Mouse (Mus musculus) liver, adult 2 months (tissue): ENCODE data around the gene Hectd4. TPM values are rescaled to one million over a fixed set of nuclear protein-coding genes. Genes with fewer than 3 reads are reported as not detected.
A peak's percentile ranks its signal among the peaks of the same experiment; 100 is the strongest.
"Not testable (repeated sequence)": the region's sequence is repeated elsewhere in the genome, so short reads cannot be mapped to it uniquely, and the experiment has no call there.

Experiments
- DNase-seq: peaks from one replicate; pipeline ENCODE4 v3.0.0-alpha.2; 2011; ENCODE audit warnings: low read depth, low spot score; ENCODE audit errors: extremely low read depth
- H3K27ac ChIP-seq: fragments of 200-500 bp; replicated peaks from 2 replicates; pipeline ENCODE4 v1.5.1; 2012; ENCODE audit warnings: low read depth, mild to moderate bottlenecking, control low read depth, inconsistent platforms, low read length; ENCODE audit not compliant: insufficient read depth
- H3K27me3 ChIP-seq: fragments of 200-500 bp; 2 replicates; pipeline ENCODE4 v1.6.1; 2012; ENCODE audit warnings: mild to moderate bottlenecking, moderate library complexity, low read length, inconsistent platforms; ENCODE audit not compliant: control insufficient read depth, insufficient read depth
- H3K36me3 ChIP-seq: fragments of 200-500 bp; 2 replicates; pipeline ENCODE4 v1.6.1; 2012; ENCODE audit warnings: low read length, inconsistent platforms; ENCODE audit not compliant: control insufficient read depth, insufficient read depth
- H3K4me1 ChIP-seq: fragments of 200-500 bp; 2 replicates; pipeline ENCODE4 v1.6.1; 2011; ENCODE audit warnings: low read length; ENCODE audit not compliant: control insufficient read depth, insufficient read depth
- H3K4me3 ChIP-seq: fragments of 200-500 bp; 2 replicates; pipeline ENCODE4 v1.5.1; 2011; ENCODE audit warnings: low read depth, mild to moderate bottlenecking, control low read depth, low read length, moderate library complexity; ENCODE audit not compliant: insufficient read depth
- H3K79me2 ChIP-seq: fragments of 200-500 bp; 2 replicates; pipeline ENCODE4 v1.6.1; 2012; ENCODE audit warnings: inconsistent platforms, mild to moderate bottlenecking, low read length, moderate library complexity; ENCODE audit not compliant: control insufficient read depth, insufficient read depth
- H3K9ac ChIP-seq: fragments of 200-500 bp; 2 replicates; pipeline ENCODE4 v1.6.1; 2012; ENCODE audit warnings: low read depth, mild to moderate bottlenecking, control low read depth, inconsistent platforms, low read length
- CTCF ChIP-seq: fragments of 200-500 bp; IDR thresholded peaks from 2 replicates; pipeline ENCODE4 v1.5.1; 2011; ENCODE audit warnings: low read depth, low read length, control low read depth
- POLR2A ChIP-seq: fragments of 200-500 bp; IDR thresholded peaks from 2 replicates; pipeline ENCODE4 v1.6.1; 2011; ENCODE audit warnings: low read length, control low read depth; ENCODE audit not compliant: insufficient read depth; ENCODE audit errors: extremely low read depth
- WGBS: fragments of 180-500 bp; shearing (Covaris S2); methylation state at CpG from one replicate; pipeline ENCODE4 v1.1.7; 2018; 5-methylcytosine and 5-hydroxymethylcytosine counted together
- polyA plus RNA-seq: library from polyadenylated mRNA; depleted of rRNA; stranded (reverse); fragments of >200 nt; gene quantifications from 2 replicates; pipeline ENCODE4 v1.2.3, GENCODE M21; 2012
- total RNA-seq: library from RNA; depleted of rRNA; stranded (reverse); fragments of >200 nt; gene quantifications from 2 replicates; pipeline ENCODE4 v1.2.3, GENCODE M21; 2014

The Hectd4 gene
- total and polyA plus RNA-seq, 2 experiments: 7.6 to 9.7 TPM

- Histone ChIP-seq H3K27ac (no peak overlapping the region), H3K36me3 (peaks cover 45% of the 10 kb centered on the region), H3K4me3 (no peak overlapping the region), H3K9ac (no peak overlapping the region), H3K27me3 (no peaks in the 10 kb centered on the region), H3K79me2 (no peaks in the 10 kb centered on the region), H3K4me1 (no peaks in the 10 kb centered on the region)
- TF ChIP-seq POLR2A (no peak), CTCF (no peak)
- DNase-seq: no peak
- WGBS: 90% methylated on average over 10 of the region's 10 CpGs
These were observed 93.9 kb downstream of the Hectd4 start for GRCm38 (mm10) chr5:121313764-121314474.

- Histone ChIP-seq H3K9ac (no peak overlapping the region), H3K4me1 (peaks cover 5% of the 10 kb centered on the region; the same call in 1 of the 2 replicates), H3K79me2 (no peaks in the 10 kb centered on the region), H3K27ac (no peak overlapping the region), H3K36me3 (peaks cover 22% of the 10 kb centered on the region), H3K27me3 (no peaks in the 10 kb centered on the region), H3K4me3 (no peak overlapping the region)
- 97% methylated on average over 14 of the region's 14 CpGs for WGBS
- DNase-seq: no peak
- TF ChIP-seq CTCF (no peak), POLR2A (no peak)
These were observed 106.2 kb downstream of the Hectd4 start for GRCm38 (mm10) chr5:121326079-121326805.

GRCm38 (mm10) chr5:121329333-121330058 is 109.5 kb downstream of the Hectd4 start:
- Histone ChIP-seq H3K27me3 (no peaks in the 10 kb centered on the region), H3K79me2 (no peaks in the 10 kb centered on the region), H3K36me3 (peaks cover 2% of the 10 kb centered on the region; the same call in 1 of the 2 replicates), H3K27ac (peak overlapping the region; percentile 87), H3K9ac (peak overlapping the region; percentile 27), H3K4me3 (peak overlapping the region; percentile 14), H3K4me1 (peaks cover 8% of the 10 kb centered on the region)
- no peak for TF ChIP-seq POLR2A
- TF ChIP-seq CTCF: no peak
- 34% methylated on average over 11 of the region's 11 CpGs for WGBS
- DNase-seq: peak; percentile 63

- H3K4me1 ChIP-seq: peaks cover 12% of the 10 kb centered on the region
- not testable (repeated sequence) for H3K79me2 ChIP-seq, H3K27me3 ChIP-seq, H3K36me3 ChIP-seq
- H3K4me3 ChIP-seq: peak overlapping the region; percentile 14
- peak overlapping the region; percentile 38 for H3K9ac ChIP-seq
- WGBS: 72% methylated on average over 14 of the region's 19 CpGs
- peak; percentile 39 for DNase-seq
- peak overlapping the region; percentile 79 for H3K27ac ChIP-seq
These were observed 110.3 kb downstream of the Hectd4 start for GRCm38 (mm10) chr5:121330154-121330816.

- Histone ChIP-seq H3K4me1 (peaks cover 19% of the 10 kb centered on the region), H3K9ac (no peak overlapping the region), H3K27ac (no peak overlapping the region), H3K4me3 (no peak overlapping the region), H3K27me3 (no peaks in the 10 kb centered on the region), H3K36me3 (peaks cover 3% of the 10 kb centered on the region; the same call in 1 of the 2 replicates), H3K79me2 (no peaks in the 10 kb centered on the region)
- WGBS: 55% methylated on average over 10 of the region's 10 CpGs
- TF ChIP-seq POLR2A: no peak
- TF ChIP-seq CTCF: no peak
- DNase-seq: peak; percentile 87
These were observed 111.7 kb downstream of the Hectd4 start for GRCm38 (mm10) chr5:121331731-121332130.
